Mouse (Mus musculus): ENCODE measurements around the gene Slc5a4b. TPM values are rescaled to one million over a fixed set of nuclear protein-coding genes. Genes with fewer than 3 reads are reported as not detected.

Slc5a4b gene
- total and polyA plus RNA-seq, 2 experiments = not detected

- 83% methylated on average over 5 of the region's 5 CpGs for WGBS
- no peak overlapping the region for H3K9ac ChIP-seq (ENCODE audit: low read depth, low read length)
- DNase-seq (ENCODE audit: extremely low read depth, low read depth, low spot score) = no peak
- H3K4me1 ChIP-seq (ENCODE audit: control insufficient read depth, insufficient read depth, low read length) = peaks cover 3% of the 10 kb centered on the region
- H3K27me3 ChIP-seq (ENCODE audit: control insufficient read depth, insufficient read depth, low read length) = no peaks in the 10 kb centered on the region
- no peak overlapping the region for H3K27ac ChIP-seq (replicated peaks; ENCODE audit: insufficient read depth, low read depth, low read length)
- TF ChIP-seq POLR2A (IDR thresholded peaks at IDR 0.05; ENCODE audit: extremely low read depth, insufficient read depth, low read length) (no peak), CTCF (IDR thresholded peaks at IDR 0.05; ENCODE audit: low read depth, low read length) (no peak)
- no peak overlapping the region for H3K4me3 ChIP-seq (ENCODE audit: insufficient read depth, low read depth, low read length)
- H3K36me3 ChIP-seq (ENCODE audit: control insufficient read depth, insufficient read depth, low read length) = no peaks in the 10 kb centered on the region
- H3K79me2 ChIP-seq (ENCODE audit: control insufficient read depth, insufficient read depth, low read length) = peaks cover 15% of the 10 kb centered on the region
These were observed 80.3 kb downstream of the Slc5a4b start for GRCm38 (mm10) chr10:76030496-76030895.

- Histone ChIP-seq H3K4me3 (ENCODE audit: insufficient read depth, low read depth, low read length) (no peak overlapping the region), H3K27ac (replicated peaks; ENCODE audit: insufficient read depth, low read depth, low read length) (no peak overlapping the region), H3K9ac (ENCODE audit: low read depth, low read length) (no peak overlapping the region), H3K36me3 (ENCODE audit: control insufficient read depth, insufficient read depth, low read length) (no peaks in the 10 kb centered on the region), H3K79me2 (ENCODE audit: control insufficient read depth, insufficient read depth, low read length) (peaks cover 11% of the 10 kb centered on the region), H3K4me1 (ENCODE audit: control insufficient read depth, insufficient read depth, low read length) (peaks cover 3% of the 10 kb centered on the region), H3K27me3 (ENCODE audit: control insufficient read depth, insufficient read depth, low read length) (no peaks in the 10 kb centered on the region)
- TF ChIP-seq POLR2A (IDR thresholded peaks at IDR 0.05; ENCODE audit: extremely low read depth, insufficient read depth, low read length) (no peak), CTCF (IDR thresholded peaks at IDR 0.05; ENCODE audit: low read depth, low read length) (no peak)
- no peak for DNase-seq (ENCODE audit: extremely low read depth, low read depth, low spot score)
- 89% methylated on average over 5 of the region's 5 CpGs for WGBS
These were observed 81.5 kb downstream of the Slc5a4b start for GRCm38 (mm10) chr10:76029276-76029675.

- Histone ChIP-seq H3K79me2 (ENCODE audit: control insufficient read depth, insufficient read depth, low read length) (peaks cover 9% of the 10 kb centered on the region), H3K4me3 (ENCODE audit: insufficient read depth, low read depth, low read length) (no peak overlapping the region), H3K36me3 (ENCODE audit: control insufficient read depth, insufficient read depth, low read length) (no peaks in the 10 kb centered on the region), H3K9ac (ENCODE audit: low read depth, low read length) (no peak overlapping the region), H3K4me1 (ENCODE audit: control insufficient read depth, insufficient read depth, low read length) (peaks cover 3% of the 10 kb centered on the region), H3K27me3 (ENCODE audit: control insufficient read depth, insufficient read depth, low read length) (no peaks in the 10 kb centered on the region), H3K27ac (replicated peaks; ENCODE audit: insufficient read depth, low read depth, low read length) (no peak overlapping the region)
- WGBS = 88% methylated on average over 9 of the region's 9 CpGs
- TF ChIP-seq POLR2A (IDR thresholded peaks at IDR 0.05; ENCODE audit: extremely low read depth, insufficient read depth, low read length) (no peak), CTCF (IDR thresholded peaks at IDR 0.05; ENCODE audit: low read depth, low read length) (no peak)
- no peak for DNase-seq (ENCODE audit: extremely low read depth, low read depth, low spot score)
These were observed 82.4 kb downstream of the Slc5a4b start for GRCm38 (mm10) chr10:76028396-76028795.

DNA sequence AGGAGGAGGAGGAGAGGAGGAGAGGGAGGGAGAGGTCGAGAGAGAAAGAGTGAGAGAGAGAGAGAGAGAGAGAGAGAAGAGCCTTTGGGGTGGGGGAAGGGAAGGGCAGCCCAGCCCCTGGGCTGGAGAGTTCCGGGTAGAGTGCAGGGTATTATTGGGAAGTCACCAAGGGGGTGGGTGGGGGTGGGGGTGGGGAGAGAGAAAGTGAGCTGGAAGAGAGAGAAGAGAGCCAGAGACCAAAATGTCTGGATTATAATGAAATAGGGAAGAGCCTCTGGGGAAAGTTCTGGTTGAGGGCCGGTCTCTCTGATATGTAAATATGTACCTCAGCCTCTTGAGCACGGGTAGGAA lies 82.8 kb downstream of the Slc5a4b start:
- no peak for TF ChIP-seq CTCF (IDR thresholded peaks at IDR 0.05; ENCODE audit: low read depth, low read length)
- no peak for TF ChIP-seq POLR2A (IDR thresholded peaks at IDR 0.05; ENCODE audit: extremely low read depth, insufficient read depth, low read length)
- H3K27me3 ChIP-seq (ENCODE audit: control insufficient read depth, insufficient read depth, low read length) = no peaks in the 10 kb centered on the region
- no peak for DNase-seq (ENCODE audit: extremely low read depth, low read depth, low spot score)
- H3K36me3 ChIP-seq (ENCODE audit: control insufficient read depth, insufficient read depth, low read length) = no peaks in the 10 kb centered on the region
- no peak overlapping the region for H3K9ac ChIP-seq (ENCODE audit: low read depth, low read length)
- no peak overlapping the region for H3K27ac ChIP-seq (replicated peaks; ENCODE audit: insufficient read depth, low read depth, low read length)
- H3K79me2 ChIP-seq (ENCODE audit: control insufficient read depth, insufficient read depth, low read length) = peaks cover 5% of the 10 kb centered on the region
- WGBS = 44% methylated on average over 4 of the region's 4 CpGs
- H3K4me3 ChIP-seq (ENCODE audit: insufficient read depth, low read depth, low read length) = no peak overlapping the region
- peaks cover 2% of the 10 kb centered on the region; the same call in 1 of the 2 replicates for H3K4me1 ChIP-seq (ENCODE audit: control insufficient read depth, insufficient read depth, low read length)

DNA sequence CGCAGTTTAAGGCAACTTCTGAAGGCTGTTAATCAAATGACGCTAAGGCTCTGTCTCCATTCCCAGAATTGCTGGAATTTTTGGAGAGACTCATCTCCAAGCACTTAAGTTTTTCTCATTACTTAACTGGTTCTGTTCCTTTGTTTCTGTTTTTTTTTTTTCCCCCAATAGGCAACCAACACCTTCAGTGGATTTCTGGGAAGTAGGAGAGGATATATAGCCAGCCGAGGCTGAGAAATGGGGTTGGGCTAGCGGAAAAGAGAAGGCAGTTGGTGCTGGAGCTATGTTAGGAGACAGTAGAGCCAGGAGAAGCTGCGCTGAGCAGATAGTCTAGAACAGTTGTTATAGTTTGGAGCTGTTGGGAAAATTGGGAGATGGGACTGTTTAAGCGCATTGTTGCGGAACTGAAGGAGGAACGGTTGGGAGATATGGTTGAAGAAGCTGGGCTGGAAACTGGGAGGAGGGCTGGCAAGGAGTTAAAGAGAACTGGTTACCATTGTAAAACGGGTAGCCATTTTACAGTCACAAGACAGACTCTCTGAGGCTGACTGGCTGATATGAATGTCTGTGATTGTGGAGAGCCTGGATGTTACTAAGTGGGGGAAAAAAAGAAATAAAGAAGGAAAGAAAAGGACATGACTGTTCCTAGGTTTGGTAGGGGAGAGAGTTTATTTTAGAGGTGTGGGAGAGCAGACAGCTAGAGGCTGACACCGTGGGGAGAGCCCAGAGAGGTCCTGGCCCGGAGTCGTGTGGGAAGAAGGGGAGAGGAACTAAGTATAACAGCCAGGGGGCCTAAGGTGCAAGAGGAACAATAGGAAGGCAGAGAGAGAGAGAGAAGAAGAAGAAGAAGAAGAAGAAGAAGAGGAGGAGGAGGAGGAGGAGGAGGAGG lies 83.4 kb downstream of the Slc5a4b start:
- Histone ChIP-seq H3K27ac (replicated peaks; ENCODE audit: insufficient read depth, low read depth, low read length) (no peak overlapping the region), H3K9ac (ENCODE audit: low read depth, low read length) (no peak overlapping the region), H3K27me3 (ENCODE audit: control insufficient read depth, insufficient read depth, low read length) (no peaks in the 10 kb centered on the region), H3K4me1 (ENCODE audit: control insufficient read depth, insufficient read depth, low read length) (peaks cover 2% of the 10 kb centered on the region; the same call in 1 of the 2 replicates), H3K36me3 (ENCODE audit: control insufficient read depth, insufficient read depth, low read length) (no peaks in the 10 kb centered on the region), H3K4me3 (ENCODE audit: insufficient read depth, low read depth, low read length) (no peak overlapping the region), H3K79me2 (ENCODE audit: control insufficient read depth, insufficient read depth, low read length) (no peaks in the 10 kb centered on the region)
- TF ChIP-seq CTCF (IDR thresholded peaks at IDR 0.05; ENCODE audit: low read depth, low read length) (no peak), POLR2A (IDR thresholded peaks at IDR 0.05; ENCODE audit: extremely low read depth, insufficient read depth, low read length) (no peak)
- no peak for DNase-seq (ENCODE audit: extremely low read depth, low read depth, low spot score)
- 82% methylated on average over 12 of the region's 12 CpGs for WGBS

Measured in liver, adult 2 months (tissue).